Mouse (Mus musculus) retina, postnatal 1 day (tissue): ENCODE data around the gene Elp5.

Source experiments
- DNase-seq: peaks from one replicate; pipeline ENCODE4 v3.0.0-alpha.2; 2012

Elp5 gene

GRCm38 (mm10) chr11:69953267-69953915 is 28.9 kb downstream of the Elp5 start:
- no peak for DNase-seq

DNA sequence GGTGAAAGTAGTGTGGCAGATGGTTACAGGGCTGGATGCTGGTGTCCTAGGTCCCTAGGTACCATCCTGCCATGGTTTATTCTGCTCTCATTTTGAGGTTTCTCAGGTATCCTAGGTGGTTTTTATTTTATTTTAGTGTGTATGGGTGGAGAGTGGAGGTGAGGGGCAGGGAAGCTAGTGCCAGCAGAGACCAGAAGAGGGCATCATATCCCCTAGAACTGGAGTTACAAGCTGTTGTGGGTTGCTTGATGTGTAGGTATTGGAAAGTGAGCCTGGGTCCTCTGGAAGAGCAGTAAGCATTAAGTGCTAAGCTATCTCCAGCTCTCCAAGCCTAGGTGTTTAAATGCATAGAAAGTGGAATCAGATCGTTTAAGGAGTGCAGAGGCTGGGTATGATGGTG is 30.0 kb downstream of the Elp5 start:
- DNase-seq = peak; percentile 4

DNA sequence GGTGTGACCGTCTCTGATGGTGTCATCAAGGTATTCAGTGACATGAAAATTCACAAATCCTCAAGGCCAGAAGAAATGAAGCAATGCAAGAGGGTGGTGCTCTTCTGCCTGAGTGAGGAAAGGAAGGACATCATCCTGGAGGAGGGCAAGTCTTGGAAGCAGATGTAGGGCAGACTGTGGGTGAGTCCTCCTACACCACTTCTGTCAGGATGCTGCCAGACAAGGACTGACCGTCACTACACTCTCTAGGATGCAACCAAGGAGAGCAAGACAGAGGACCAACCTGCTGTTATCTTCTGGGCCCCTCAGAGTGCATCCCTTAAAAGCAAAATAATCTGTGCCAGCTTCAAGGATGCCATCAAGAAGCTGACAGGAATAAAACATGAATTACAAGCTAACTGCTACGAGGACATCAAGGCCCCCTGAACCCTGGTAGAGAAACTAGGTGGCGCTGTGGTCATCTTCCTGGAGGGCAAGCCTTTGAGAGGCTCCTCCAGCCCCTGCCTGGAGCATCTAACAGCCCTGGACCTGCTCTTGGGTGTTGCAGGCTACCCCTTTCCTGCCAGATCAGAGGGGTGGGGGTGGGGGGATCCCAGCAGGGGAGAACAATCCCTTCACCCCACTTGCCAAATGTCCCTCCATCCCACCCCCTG is 31.4 kb downstream of the Elp5 start:
- peak; percentile 38 for DNase-seq

DNA sequence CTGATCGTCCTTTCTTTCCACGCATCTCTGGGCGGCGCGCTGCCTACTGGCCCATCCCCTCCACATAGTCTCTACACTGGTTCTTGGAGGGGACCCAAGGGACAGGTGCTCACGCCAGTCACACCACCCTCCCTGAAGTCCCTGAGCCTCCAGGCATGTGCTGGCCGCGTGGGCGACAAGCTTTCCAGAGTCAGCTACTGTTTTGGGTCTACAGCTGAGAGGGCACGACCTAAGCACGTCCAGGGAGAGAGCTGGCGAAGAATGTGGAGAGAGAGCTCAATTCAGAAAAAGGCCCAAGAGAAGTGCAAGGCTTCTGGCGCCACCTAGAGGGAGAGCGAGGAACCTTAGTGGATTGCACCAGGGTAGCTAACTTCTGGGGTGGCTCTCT is 33.6 kb downstream of the Elp5 start:
- DNase-seq = peak; percentile 93

GRCm38 (mm10) chr11:69948066-69948762 is 34.1 kb downstream of the Elp5 start, which contains the start of gene Slc2a4:
Gene Slc2a4 (minus strand): TSS chr11:69948188.
- peak; percentile 96 for DNase-seq

DNA sequence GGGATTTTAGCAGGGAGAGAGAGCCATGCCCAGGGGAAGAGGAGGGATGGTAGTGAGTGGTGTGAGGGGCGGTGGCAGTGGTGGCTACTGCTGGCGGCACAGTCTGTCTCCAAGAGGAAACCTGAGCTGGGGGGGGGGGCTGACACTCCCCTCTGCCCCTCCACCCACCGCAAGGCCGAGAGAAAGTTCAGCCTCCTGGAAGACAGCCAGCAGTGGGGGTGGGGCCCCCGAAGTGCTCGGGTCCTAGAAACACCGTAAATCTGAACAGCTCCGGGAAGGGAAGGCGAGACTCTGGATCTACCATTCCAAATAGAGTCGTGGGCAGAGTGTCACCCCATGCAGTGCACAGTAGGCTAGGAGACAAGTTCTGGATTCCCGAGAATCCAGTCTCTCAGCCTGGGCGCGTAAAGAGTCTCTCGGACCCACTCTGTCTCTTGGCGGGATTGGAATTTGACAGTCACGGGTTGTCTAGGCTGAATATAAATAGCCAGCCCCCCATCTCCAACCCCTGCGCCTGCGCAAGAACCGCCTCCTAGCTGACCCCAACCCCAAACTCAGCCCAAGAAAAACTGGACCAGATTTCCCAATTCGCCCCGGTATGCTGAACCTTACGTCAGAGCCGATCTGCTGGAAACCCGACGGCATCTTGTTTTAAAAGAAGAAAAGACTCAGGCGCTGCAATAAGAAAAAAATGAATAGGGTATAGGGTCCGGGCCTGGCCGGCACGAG is 34.8 kb downstream of the Elp5 start:
- no peak for DNase-seq

- no peak for DNase-seq
Measured at GRCm38 (mm10) chr11:69945997-69946891, 36.1 kb downstream of the Elp5 start.

GRCm38 (mm10) chr11:69945216-69945615 is 37.1 kb downstream of the Elp5 start:
- DNase-seq = no peak

DNA sequence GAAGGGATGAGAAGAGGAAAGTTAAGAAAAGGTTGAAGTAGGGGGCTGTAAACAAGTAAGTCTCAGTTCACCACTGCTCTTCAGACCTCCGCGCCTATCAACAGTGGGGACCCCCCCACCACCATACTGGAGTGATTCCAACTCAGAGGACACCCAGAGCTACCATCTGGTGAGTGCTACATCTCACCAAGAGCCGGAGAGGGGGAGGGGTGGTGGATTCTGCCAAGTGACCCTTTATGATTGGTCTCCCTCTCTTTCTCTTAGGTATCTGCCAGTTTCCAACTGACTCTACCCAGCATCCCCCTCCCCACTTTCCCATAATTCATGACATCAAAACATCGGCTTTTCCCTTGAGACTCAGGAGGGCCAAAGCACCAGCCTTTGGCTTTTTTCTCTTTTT is 41.4 kb downstream of the Elp5 start:
- DNase-seq = no peak

DNA sequence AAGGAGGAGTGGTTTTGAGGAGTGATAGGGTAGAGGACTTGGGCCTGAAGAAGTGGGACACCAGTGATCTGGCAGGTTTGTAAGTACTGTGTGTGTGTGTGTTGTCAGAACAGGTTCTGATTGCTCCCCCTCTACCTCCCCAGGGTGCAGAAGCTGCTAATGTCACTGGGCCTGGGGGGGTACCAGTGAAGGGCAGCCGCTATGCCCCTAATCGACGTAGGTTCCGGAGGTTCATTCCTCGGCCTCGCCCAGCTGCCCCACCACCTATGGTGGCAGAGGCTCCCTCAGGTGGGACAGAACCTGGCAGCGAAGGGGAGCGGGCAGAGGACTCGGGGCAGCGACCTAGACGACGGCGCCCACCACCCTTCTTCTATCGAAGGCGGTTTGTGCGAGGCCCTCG is 42.6 kb downstream of the Elp5 start:
- no peak for DNase-seq

GRCm38 (mm10) chr11:69939181-69939580 is 43.1 kb downstream of the Elp5 start:
- DNase-seq = no peak

GRCm38 (mm10) chr11:69938401-69938979 is 43.8 kb downstream of the Elp5 start:
- DNase-seq = no peak

DNA sequence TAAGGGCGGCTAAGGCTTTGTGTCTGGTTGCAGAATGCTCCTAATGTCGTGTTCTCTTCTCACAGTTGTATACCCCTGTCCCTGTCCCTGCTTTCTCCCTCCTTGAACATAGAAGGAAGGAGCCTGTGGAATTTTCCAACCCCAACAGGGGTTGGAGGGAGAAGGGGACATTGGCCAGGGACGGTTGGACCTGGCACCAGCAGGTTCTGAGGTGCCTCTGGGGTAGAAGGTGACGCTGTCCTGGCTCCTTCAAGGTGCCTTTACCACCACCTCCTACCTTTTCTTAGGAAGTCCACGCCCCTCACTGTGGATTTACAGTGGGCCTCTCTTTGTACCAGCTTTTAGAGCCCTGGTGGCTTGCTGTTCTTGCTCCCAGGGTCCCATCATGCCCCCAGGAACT is 44.5 kb downstream of the Elp5 start:
- DNase-seq = no peak

DNA sequence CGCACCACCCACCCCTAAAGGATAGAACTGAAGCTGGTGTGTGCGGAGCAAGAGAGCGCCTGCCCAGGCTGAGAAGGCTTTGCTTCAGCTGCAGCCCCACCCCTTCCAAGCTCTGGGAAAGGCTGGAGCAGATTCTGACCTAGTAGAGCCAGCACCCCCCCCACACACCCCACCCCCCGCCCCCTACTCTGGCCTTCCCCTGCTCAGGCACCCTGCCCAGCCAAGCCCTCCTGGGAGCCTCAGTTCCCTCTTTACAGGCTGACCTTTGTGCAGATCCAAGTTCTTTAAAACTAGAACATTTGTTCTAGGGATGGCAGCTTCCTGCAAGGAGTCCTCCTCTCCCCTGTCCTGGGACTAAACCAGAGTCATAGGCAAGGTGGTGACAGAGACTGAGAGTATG is 44.9 kb downstream of the Elp5 start:
- no peak for DNase-seq

DNA sequence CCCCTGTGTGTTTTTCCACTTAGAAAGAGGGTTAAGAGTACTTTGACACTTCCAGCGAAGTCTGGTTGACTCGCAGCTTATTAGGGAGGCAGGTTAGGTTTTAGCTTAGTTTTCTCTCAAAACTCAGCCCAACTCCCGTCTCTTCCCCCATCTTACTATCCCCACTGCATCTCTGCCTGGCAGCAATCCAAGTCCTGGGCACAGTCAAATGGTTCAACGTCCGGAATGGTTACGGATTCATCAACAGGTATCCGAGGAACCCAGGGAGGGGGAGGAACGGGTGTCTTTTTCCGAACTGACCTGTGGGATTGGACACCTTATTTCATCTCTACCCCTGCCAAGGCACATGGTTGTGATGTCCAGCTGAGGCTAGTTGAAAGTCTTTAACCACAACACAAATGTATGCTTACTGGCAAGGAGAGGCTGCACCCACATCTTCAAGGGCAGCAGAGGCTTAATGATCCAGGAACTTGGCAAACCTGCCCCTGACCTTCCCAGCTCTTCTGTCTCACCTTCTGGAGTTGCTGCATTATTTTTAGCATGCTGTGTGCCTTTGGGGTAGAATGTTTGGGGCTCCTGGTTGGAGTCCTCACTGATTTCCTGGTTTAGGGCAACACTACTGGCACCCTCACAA is 45.5 kb downstream of the Elp5 start:
- no peak for DNase-seq

DNA sequence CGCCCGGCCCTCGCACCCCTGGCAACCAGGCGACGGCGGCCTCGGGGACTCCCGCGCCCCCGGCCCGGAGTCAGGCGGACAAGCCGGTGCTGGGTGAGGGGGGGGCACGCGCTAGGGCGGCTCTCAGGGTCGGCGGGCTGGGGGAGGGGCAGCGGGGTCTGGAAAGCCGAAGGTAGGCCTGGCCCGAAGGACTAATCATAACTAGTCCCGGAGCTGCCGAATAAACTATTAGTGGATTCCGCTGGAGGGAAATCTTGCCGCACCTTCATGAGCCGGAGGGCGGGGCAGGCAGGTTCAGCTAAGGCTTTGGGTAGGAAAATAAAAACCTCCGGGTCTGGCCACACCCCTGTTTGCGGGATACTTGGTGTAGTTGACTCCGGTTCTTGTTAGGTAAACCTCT is 46.2 kb downstream of the Elp5 start:
- no peak for DNase-seq

DNA sequence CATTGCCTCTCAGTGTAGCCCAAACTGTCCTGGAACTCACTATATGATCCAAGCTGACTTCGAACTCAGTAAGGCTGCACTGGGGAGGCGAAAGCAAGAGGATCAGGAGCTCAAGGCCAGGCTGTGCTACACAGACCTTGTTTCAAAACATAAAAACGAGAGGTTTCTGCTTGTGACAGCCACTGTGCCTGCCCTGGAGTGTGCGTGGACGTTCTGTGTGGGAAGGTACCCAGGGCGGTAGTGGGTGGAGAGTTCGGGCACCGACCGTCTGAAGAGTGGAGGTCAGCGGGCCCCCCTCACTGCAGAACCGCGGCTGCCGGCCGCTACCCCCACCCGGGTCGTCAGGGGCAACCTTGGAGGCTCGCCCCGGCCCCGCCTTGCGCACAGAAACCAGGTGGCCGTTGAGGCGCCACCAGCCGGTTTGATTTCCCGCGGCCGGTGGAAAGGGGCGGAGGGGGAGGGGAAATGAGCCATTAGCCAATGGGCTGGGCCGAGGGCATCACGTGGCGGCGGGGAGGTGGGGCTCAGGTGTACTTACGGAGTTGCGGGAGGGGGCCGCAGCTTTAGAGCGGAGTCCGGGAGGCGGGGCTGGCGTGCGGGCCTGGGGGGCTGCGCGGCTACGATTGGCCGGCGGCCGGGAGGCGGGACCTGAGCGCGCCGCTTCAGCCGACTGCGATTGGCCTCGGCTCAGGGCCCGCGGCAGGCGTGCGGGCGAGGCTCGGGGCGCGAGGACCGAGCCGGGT is 47.0 kb downstream of the Elp5 start, which contains the start of gene Ybx2:
Gene Ybx2, plus strand, starts transcription at position 660 of the 743 bp plus-strand sequence.
- peak; percentile 93 for DNase-seq

- no peak for DNase-seq
Measured at GRCm38 (mm10) chr11:69934681-69935080, 47.6 kb downstream of the Elp5 start.

DNA sequence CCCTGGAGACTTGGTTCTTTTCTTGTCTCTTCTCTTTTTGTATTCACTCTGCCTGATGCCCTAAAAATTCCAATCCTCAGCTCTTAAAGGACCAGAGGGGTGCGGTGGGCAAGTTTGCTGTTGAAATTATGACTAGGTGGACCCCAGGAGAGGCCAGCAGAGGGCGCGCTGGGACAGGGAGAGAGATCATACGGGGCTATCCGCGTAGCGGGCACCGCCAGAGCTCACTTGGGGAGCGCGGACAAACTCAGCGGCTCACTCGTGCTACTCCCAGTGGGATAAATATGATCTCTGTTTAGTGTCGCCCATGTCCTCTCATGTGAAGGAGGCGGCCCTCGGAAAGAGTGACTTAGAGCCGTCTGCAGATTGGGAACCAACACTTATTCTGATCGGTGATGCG is 48.1 kb downstream of the Elp5 start:
- peak; percentile 92 for DNase-seq

- DNase-seq = no peak
Measured at GRCm38 (mm10) chr11:69933066-69933465, 49.3 kb downstream of the Elp5 start.

- DNase-seq = peak; percentile 19
Measured at GRCm38 (mm10) chr11:69932254-69932653, 50.1 kb downstream of the Elp5 start.
